Mouse (Mus musculus): ENCODE measurements around the gene Esrrb. TPM values are rescaled to one million over a fixed set of nuclear protein-coding genes. Genes with fewer than 3 reads are reported as not detected.

Esrrb gene
- polyA plus RNA-seq, 1 experiment from 2014 or later = 0.44 TPM

DNA sequence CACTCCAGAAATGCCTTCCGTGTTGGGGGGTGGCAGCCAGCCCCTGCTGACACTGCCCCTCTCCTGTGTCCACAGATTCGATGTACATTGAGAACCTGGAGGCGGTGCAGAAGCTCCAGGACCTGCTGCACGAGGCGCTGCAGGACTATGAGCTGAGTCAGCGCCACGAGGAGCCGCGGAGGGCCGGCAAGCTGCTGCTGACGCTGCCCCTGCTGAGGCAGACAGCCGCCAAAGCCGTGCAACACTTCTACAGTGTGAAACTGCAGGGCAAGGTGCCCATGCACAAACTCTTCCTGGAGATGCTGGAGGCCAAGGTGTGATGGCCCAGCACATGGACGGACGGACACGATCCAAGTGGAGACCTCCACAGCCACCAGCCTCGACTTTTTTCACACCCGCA lies 157.8 kb downstream of the Esrrb start:
- ATAC-seq (ENCODE audit: insufficient number of reproducible peaks, low FRiP score, low TSS enrichment, low read depth) = no peak
- no peak overlapping the region for H3K9ac ChIP-seq

GRCm38 (mm10) chr12:86534283-86534682 lies 173.4 kb downstream of the Esrrb start:
- no peak for ATAC-seq (ENCODE audit: insufficient number of reproducible peaks, low FRiP score, low TSS enrichment, low read depth)
- H3K27ac ChIP-seq (replicated peaks) = no peak overlapping the region
- 45% methylated on average over 2 of the region's 2 CpGs for WGBS

More for the DNA sequence above, 157.8 kb downstream of the Esrrb start:
- Histone ChIP-seq H3K9me3 (replicated peaks) (no peaks in the 10 kb centered on the region), H3K4me3 (replicated peaks) (no peak overlapping the region), H3K27ac (replicated peaks) (no peak overlapping the region), H3K36me3 (no peaks in the 10 kb centered on the region), H3K4me1 (no peaks in the 10 kb centered on the region), H3K4me2 (replicated peaks) (no peak overlapping the region), H3K27me3 (peaks cover 8% of the 10 kb centered on the region; the same call in 1 of the 2 replicates)
- 29% methylated on average over 18 of the region's 18 CpGs for WGBS

DNA sequence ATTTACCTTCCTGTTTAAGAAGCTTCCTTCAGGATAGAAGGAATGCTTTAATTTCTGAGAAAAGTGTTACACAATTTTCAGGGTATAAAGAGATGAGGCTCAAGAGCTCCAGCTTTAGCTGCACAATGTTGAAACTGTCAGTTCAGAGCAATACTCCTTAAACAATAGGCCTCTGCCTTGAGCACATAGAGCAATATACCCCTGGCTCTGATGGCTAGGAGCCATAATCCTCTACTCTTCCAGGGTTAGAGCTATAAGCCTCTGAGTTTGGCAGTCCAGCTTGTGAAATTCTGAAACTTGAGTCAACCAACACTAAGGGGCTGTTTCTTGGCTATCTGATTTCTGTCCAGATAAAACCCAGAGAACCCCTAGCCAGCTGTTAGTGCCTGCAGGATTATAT lies 176.9 kb downstream of the Esrrb start:
- Histone ChIP-seq H3K9ac (no peak overlapping the region), H3K36me3 (no peaks in the 10 kb centered on the region), H3K4me2 (replicated peaks) (no peak overlapping the region), H3K4me1 (no peaks in the 10 kb centered on the region), H3K27ac (replicated peaks) (no peak overlapping the region), H3K4me3 (replicated peaks) (no peak overlapping the region), H3K9me3 (replicated peaks) (no peaks in the 10 kb centered on the region), H3K27me3 (no peaks in the 10 kb centered on the region)
- no peak for ATAC-seq (ENCODE audit: insufficient number of reproducible peaks, low FRiP score, low TSS enrichment, low read depth)

More at GRCm38 (mm10) chr12:86534283-86534682, 173.4 kb downstream of the Esrrb start:
- H3K4me3 ChIP-seq (replicated peaks) = no peak overlapping the region
- H3K4me1 ChIP-seq = no peaks in the 10 kb centered on the region
- H3K9ac ChIP-seq = no peak overlapping the region
- H3K4me2 ChIP-seq (replicated peaks) = no peak overlapping the region
- no peaks in the 10 kb centered on the region for H3K27me3 ChIP-seq
- H3K36me3 ChIP-seq = no peaks in the 10 kb centered on the region
- no peaks in the 10 kb centered on the region for H3K9me3 ChIP-seq (replicated peaks)

DNA sequence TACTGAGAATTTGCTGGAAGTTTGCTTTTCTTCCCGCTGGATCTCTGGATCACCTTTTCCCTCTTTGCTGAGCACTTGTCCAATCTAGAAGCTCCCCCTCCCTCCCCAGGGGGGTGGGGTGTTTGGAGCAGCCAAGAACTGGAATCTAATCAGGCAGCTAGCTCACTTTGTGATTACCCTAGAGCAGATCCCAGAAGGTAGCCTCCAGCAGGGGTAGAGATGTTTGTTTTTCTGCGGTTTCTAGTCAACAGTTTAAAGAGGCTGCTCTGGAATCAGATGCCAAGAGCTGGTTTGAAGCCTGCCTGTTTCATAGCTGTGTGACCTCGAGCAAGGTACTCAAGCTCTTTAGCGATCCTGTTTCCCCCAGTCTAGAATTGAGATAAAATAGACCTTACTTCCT lies 177.8 kb downstream of the Esrrb start:
- no peak overlapping the region for H3K9ac ChIP-seq

DNA sequence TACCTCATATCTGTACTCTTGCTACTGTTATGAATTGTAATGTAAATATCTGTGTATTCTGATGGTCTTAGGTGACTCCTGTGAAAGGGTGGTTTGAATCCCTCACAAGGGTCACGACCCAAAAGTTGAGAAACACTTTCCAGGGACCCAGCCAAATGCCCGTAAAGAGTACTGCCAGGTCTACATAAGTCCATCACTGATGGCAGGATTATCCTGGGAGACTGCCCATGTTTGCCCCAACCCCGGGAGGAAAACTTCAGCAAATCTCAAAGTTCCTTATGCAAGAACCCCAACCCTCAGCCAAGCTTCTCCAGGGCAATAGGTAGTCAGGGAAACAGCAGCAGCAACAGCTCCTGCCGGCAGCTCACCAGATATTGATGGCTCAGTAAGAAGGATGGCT lies 178.6 kb downstream of the Esrrb start:
- no peak overlapping the region for H3K4me3 ChIP-seq (replicated peaks)
- ATAC-seq (ENCODE audit: insufficient number of reproducible peaks, low FRiP score, low TSS enrichment, low read depth) = no peak
- H3K4me2 ChIP-seq (replicated peaks) = no peak overlapping the region
- no peaks in the 10 kb centered on the region for H3K9me3 ChIP-seq (replicated peaks)
- H3K4me1 ChIP-seq = no peaks in the 10 kb centered on the region
- H3K27me3 ChIP-seq = no peaks in the 10 kb centered on the region
- H3K36me3 ChIP-seq = no peaks in the 10 kb centered on the region
- no peak overlapping the region for H3K27ac ChIP-seq (replicated peaks)
- no peak overlapping the region for H3K9ac ChIP-seq
- WGBS = 83% methylated on average over 4 of the region's 4 CpGs

More for the DNA sequence above, 177.8 kb downstream of the Esrrb start:
- no peaks in the 10 kb centered on the region for H3K9me3 ChIP-seq (replicated peaks)
- 46% methylated on average over 4 of the region's 4 CpGs for WGBS
- H3K4me2 ChIP-seq (replicated peaks) = no peak overlapping the region
- no peaks in the 10 kb centered on the region for H3K4me1 ChIP-seq
- ATAC-seq (ENCODE audit: insufficient number of reproducible peaks, low FRiP score, low TSS enrichment, low read depth) = no peak
- H3K4me3 ChIP-seq (replicated peaks) = no peak overlapping the region
- H3K36me3 ChIP-seq = no peaks in the 10 kb centered on the region
- H3K27me3 ChIP-seq = no peaks in the 10 kb centered on the region
- H3K27ac ChIP-seq (replicated peaks) = no peak overlapping the region

GRCm38 (mm10) chr12:86547808-86548207 lies 186.9 kb downstream of the Esrrb start:
- 21% methylated on average over 8 of the region's 8 CpGs for WGBS
- Histone ChIP-seq H3K9me3 (replicated peaks) (no peaks in the 10 kb centered on the region), H3K27ac (replicated peaks) (no peak overlapping the region), H3K9ac (no peak overlapping the region), H3K4me3 (replicated peaks) (no peak overlapping the region), H3K36me3 (no peaks in the 10 kb centered on the region), H3K4me1 (no peaks in the 10 kb centered on the region), H3K4me2 (replicated peaks) (no peak overlapping the region), H3K27me3 (no peaks in the 10 kb centered on the region)
- ATAC-seq (ENCODE audit: insufficient number of reproducible peaks, low FRiP score, low TSS enrichment, low read depth) = no peak

- no peaks in the 10 kb centered on the region for H3K27me3 ChIP-seq
- H3K9ac ChIP-seq = no peak overlapping the region
- H3K27ac ChIP-seq (replicated peaks) = no peak overlapping the region
- H3K36me3 ChIP-seq = no peaks in the 10 kb centered on the region
- no peaks in the 10 kb centered on the region for H3K9me3 ChIP-seq (replicated peaks)
- no peak for ATAC-seq (ENCODE audit: insufficient number of reproducible peaks, low FRiP score, low TSS enrichment, low read depth)
- WGBS = 53% methylated on average over 10 of the region's 10 CpGs
- no peak overlapping the region for H3K4me3 ChIP-seq (replicated peaks)
- H3K4me2 ChIP-seq (replicated peaks) = no peak overlapping the region
- no peaks in the 10 kb centered on the region for H3K4me1 ChIP-seq
These were observed 192.1 kb downstream of the Esrrb start for GRCm38 (mm10) chr12:86553037-86553436.

GRCm38 (mm10) chr12:86556796-86557517 lies 196.0 kb downstream of the Esrrb start:
- Histone ChIP-seq H3K9me3 (replicated peaks) (no peaks in the 10 kb centered on the region), H3K36me3 (no peaks in the 10 kb centered on the region), H3K27ac (replicated peaks) (no peak overlapping the region), H3K9ac (no peak overlapping the region), H3K27me3 (no peaks in the 10 kb centered on the region), H3K4me3 (replicated peaks) (no peak overlapping the region), H3K4me2 (replicated peaks) (no peak overlapping the region), H3K4me1 (no peaks in the 10 kb centered on the region)
- ATAC-seq (ENCODE audit: insufficient number of reproducible peaks, low FRiP score, low TSS enrichment, low read depth) = no peak
- 43% methylated on average over 10 of the region's 10 CpGs for WGBS

GRCm38 (mm10) chr12:86558889-86559288 lies 198.0 kb downstream of the Esrrb start:
- Histone ChIP-seq H3K27ac (replicated peaks) (no peak overlapping the region), H3K4me3 (replicated peaks) (no peak overlapping the region), H3K36me3 (no peaks in the 10 kb centered on the region), H3K9me3 (replicated peaks) (no peaks in the 10 kb centered on the region), H3K4me2 (replicated peaks) (no peak overlapping the region), H3K4me1 (no peaks in the 10 kb centered on the region), H3K27me3 (no peaks in the 10 kb centered on the region), H3K9ac (no peak overlapping the region)
- WGBS = 86% methylated on average over 9 of the region's 9 CpGs
- ATAC-seq (ENCODE audit: insufficient number of reproducible peaks, low FRiP score, low TSS enrichment, low read depth) = no peak

DNA sequence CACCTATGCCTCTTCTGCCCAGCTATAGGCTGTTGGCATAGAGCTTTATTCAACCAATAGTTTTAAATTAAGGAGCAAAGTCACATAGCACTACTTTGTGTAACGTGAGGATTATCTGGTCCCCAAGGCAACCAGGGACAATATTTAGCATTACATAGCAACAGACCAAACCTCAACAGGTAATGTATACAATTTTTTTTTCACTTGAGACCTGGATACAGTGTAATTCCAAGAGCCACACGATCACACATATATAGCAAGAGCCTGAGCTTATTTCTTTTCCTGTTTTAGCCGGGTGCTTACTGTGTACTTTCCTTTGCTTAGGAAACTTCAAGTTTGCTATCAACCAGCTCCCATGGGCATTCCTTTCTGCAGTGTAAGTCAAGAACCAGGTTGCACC lies 201.8 kb downstream of the Esrrb start:
- Histone ChIP-seq H3K27ac (replicated peaks) (no peak overlapping the region), H3K9ac (no peak overlapping the region), H3K36me3 (no peaks in the 10 kb centered on the region), H3K4me1 (no peaks in the 10 kb centered on the region), H3K4me2 (replicated peaks) (no peak overlapping the region), H3K27me3 (no peaks in the 10 kb centered on the region), H3K9me3 (replicated peaks) (no peaks in the 10 kb centered on the region), H3K4me3 (replicated peaks) (no peak overlapping the region)
- no peak for ATAC-seq (ENCODE audit: insufficient number of reproducible peaks, low FRiP score, low TSS enrichment, low read depth)
- WGBS = 72% methylated on average over 3 of the region's 3 CpGs

- H3K4me1 ChIP-seq = no peaks in the 10 kb centered on the region
- 63% methylated on average over 5 of the region's 5 CpGs for WGBS
- no peaks in the 10 kb centered on the region for H3K9me3 ChIP-seq (replicated peaks)
- no peaks in the 10 kb centered on the region for H3K36me3 ChIP-seq
- no peak overlapping the region for H3K9ac ChIP-seq
- no peak overlapping the region for H3K4me3 ChIP-seq (replicated peaks)
- H3K27me3 ChIP-seq = no peaks in the 10 kb centered on the region
- H3K27ac ChIP-seq (replicated peaks) = no peak overlapping the region
- ATAC-seq (ENCODE audit: insufficient number of reproducible peaks, low FRiP score, low TSS enrichment, low read depth) = no peak
- no peak overlapping the region for H3K4me2 ChIP-seq (replicated peaks)
These were observed 205.1 kb downstream of the Esrrb start for GRCm38 (mm10) chr12:86565996-86566395.

Measured in embryonic facial prominence, embryonic 15.5 days (tissue).